Mouse (Mus musculus): ENCODE data around the gene Slf2.

Gene Slf2

GRCm38 (mm10) chr19:45012219-45012618 is 81.3 kb downstream of the Slf2 start:
- no peak for DNase-seq (ENCODE audit: low read depth, low spot score)

GRCm38 (mm10) chr19:45012636-45013035 is 81.7 kb downstream of the Slf2 start:
- DNase-seq (ENCODE audit: low read depth, low spot score): no peak

- DNase-seq (ENCODE audit: low read depth, low spot score): no peak
Observed at GRCm38 (mm10) chr19:45013581-45014225, 82.8 kb downstream of the Slf2 start.

- no peak for DNase-seq (ENCODE audit: low read depth, low spot score)
Observed at GRCm38 (mm10) chr19:45014335-45014971, 83.5 kb downstream of the Slf2 start, which contains the start of gene Lzts2. Lzts2 (plus strand) TSS chr19:45014414.

- no peak for DNase-seq (ENCODE audit: low read depth, low spot score)
Observed at GRCm38 (mm10) chr19:45014981-45015402, 84.0 kb downstream of the Slf2 start.

GRCm38 (mm10) chr19:45015518-45016281 is 84.7 kb downstream of the Slf2 start:
- DNase-seq (ENCODE audit: low read depth, low spot score): no peak

GRCm38 (mm10) chr19:45016341-45017215 is 85.6 kb downstream of the Slf2 start:
- DNase-seq (ENCODE audit: low read depth, low spot score): peak; percentile 88

GRCm38 (mm10) chr19:45017216-45017771 is 86.3 kb downstream of the Slf2 start:
- DNase-seq (ENCODE audit: low read depth, low spot score): peak; percentile 72

- DNase-seq (ENCODE audit: low read depth, low spot score): no peak
Observed at GRCm38 (mm10) chr19:45017909-45018308, 87.0 kb downstream of the Slf2 start.

GRCm38 (mm10) chr19:45018351-45018831 is 87.4 kb downstream of the Slf2 start:
- no peak for DNase-seq (ENCODE audit: low read depth, low spot score)

- DNase-seq (ENCODE audit: low read depth, low spot score): no peak
Observed at GRCm38 (mm10) chr19:45020348-45020747, 89.4 kb downstream of the Slf2 start.

GRCm38 (mm10) chr19:45021362-45021761 is 90.4 kb downstream of the Slf2 start:
- DNase-seq (ENCODE audit: low read depth, low spot score): no peak

GRCm38 (mm10) chr19:45023993-45024392 is 93.0 kb downstream of the Slf2 start:
- DNase-seq (ENCODE audit: low read depth, low spot score): no peak

GRCm38 (mm10) chr19:45024775-45025174 is 93.8 kb downstream of the Slf2 start:
- DNase-seq (ENCODE audit: low read depth, low spot score): no peak

GRCm38 (mm10) chr19:45025937-45026568 is 95.1 kb downstream of the Slf2 start:
- DNase-seq (ENCODE audit: low read depth, low spot score): no peak

- no peak for DNase-seq (ENCODE audit: low read depth, low spot score)
Observed at GRCm38 (mm10) chr19:45026958-45027670, 96.2 kb downstream of the Slf2 start.

GRCm38 (mm10) chr19:45027848-45028247 is 96.9 kb downstream of the Slf2 start:
- no peak for DNase-seq (ENCODE audit: low read depth, low spot score)

- DNase-seq (ENCODE audit: low read depth, low spot score): no peak
Observed at GRCm38 (mm10) chr19:45028746-45029145, 97.8 kb downstream of the Slf2 start.

- no peak for DNase-seq (ENCODE audit: low read depth, low spot score)
Observed at GRCm38 (mm10) chr19:45029571-45029970, 98.6 kb downstream of the Slf2 start.

GRCm38 (mm10) chr19:45030111-45030510 is 99.2 kb downstream of the Slf2 start:
- no peak for DNase-seq (ENCODE audit: low read depth, low spot score)
